Mouse (Mus musculus): Measurements from ENCODE around the gene Mpi.

Mpi gene

GRCm38 (mm10) chr9:57552139-57552887 is at the start of gene Mpi:
Gene Mpi (minus strand): TSS chr9:57552763.
- DNase-seq (ENCODE audit: low spot score), result no peak

GRCm38 (mm10) chr9:57602098-57602497 is 49.5 kb upstream of the Mpi start:
- no peak for DNase-seq (ENCODE audit: low spot score)

GRCm38 (mm10) chr9:57601353-57601706 is 48.8 kb upstream of the Mpi start:
- DNase-seq (ENCODE audit: low spot score), result no peak

- DNase-seq (ENCODE audit: low spot score), result peak; percentile 33
Observed at GRCm38 (mm10) chr9:57600620-57601352, 48.2 kb upstream of the Mpi start.

DNA sequence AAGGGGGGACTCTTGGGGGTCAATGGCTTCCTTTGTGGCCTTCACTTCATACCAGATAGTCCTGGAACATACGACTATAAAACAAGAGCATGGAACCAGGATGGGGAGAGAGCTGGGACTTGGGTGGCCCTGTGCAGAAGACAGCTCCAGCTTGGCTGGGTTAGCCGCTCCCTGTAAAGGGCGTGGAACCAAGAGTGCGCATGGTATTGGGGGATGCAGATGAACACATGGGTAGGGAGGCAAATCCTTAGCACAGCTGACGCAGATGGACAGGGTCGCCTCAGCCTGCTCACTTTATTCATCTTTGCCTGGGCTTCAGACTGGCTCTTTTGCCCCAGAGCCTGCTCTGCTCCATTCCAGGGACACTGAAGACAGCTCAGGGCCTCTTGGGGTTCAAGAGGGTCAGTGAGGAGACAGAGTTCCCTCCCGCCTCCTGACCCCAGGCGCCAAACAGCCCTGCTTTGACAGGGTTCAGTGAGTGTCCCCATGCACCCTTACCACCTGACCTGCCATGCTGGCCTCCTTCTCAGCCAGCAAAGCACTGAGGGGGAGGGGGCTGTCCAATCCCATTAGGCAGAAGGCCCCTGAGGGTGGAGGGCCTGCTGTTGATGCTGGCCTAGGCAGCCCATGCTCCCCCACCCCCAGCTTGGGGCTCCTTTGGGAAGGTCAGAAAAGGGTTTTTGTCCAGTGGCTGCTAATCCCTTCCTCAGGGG is 46.4 kb upstream of the Mpi start:
- no peak for DNase-seq (ENCODE audit: low spot score)

DNA sequence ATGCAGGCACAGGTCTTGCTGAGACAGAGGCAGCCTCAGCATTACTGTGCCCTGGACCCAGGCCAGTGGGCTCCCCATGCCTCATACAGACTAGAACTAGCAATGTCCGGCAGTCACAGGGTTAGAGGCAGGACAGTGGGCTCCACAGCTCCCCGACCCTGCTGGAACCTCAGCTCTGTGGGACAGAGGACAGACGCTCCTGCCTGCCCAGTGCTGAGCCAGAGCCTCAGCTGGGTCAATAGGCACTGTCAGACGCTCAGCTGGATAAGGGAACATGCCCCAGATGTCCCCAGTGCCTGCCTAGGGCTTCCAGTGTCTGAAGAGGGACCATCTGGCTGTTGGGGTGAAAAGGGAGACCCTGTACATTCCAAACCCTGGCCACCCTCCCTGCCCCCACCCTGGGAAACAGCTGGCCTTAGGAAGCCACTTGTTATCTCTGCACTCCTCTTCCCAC is 45.4 kb upstream of the Mpi start:
- no peak for DNase-seq (ENCODE audit: low spot score)

DNA sequence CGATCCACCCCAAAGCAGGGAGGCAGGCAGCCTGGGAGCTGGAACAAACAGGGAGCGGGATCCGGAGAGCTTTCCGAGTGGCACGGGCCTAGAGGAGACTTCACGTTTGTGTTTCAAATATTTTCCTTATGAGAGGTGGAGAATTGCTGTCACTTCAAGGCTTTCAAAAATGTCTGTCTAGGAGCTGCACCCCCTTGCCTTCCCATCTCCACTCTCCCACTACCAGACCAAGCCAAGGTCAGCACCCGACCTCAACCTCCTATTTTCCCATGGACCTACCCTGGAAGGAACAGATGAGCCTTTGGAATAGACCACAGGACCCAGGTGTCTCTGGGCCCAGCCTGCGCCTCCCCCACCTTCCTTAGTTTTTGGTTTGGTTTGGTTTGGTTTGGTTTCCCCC is 44.7 kb upstream of the Mpi start:
- DNase-seq (ENCODE audit: low spot score), result no peak

GRCm38 (mm10) chr9:57594174-57594509 is 41.6 kb upstream of the Mpi start:
- no peak for DNase-seq (ENCODE audit: low spot score)

GRCm38 (mm10) chr9:57593454-57594173 is 41.1 kb upstream of the Mpi start:
- DNase-seq (ENCODE audit: low spot score), result no peak

DNA sequence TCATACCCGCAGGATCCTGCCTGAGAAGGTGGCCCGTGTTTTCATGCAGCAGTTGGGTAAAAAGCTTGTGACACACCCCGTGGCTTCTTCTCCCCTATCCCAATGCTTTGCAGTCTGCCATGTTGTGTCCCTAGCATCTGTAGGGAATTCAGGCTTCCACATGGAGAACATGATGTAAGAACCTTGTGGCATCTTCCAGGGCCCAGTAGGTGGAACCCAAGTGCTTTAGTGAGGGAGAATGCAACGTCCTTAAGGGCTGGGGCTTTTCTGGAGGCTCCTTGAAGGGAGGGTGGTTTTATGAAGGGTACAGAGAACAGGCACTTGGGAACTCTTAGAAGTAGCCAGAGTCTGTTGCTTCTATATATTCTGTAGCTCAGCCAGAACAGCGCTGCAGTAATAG is 38.2 kb upstream of the Mpi start:
- no peak for DNase-seq (ENCODE audit: low spot score)

- peak; percentile 55 for DNase-seq (ENCODE audit: low spot score)
Observed at GRCm38 (mm10) chr9:57589224-57590126, 36.9 kb upstream of the Mpi start, which contains the start of gene Ulk3. Gene Ulk3 (plus strand): TSS chr9:57589452.

DNA sequence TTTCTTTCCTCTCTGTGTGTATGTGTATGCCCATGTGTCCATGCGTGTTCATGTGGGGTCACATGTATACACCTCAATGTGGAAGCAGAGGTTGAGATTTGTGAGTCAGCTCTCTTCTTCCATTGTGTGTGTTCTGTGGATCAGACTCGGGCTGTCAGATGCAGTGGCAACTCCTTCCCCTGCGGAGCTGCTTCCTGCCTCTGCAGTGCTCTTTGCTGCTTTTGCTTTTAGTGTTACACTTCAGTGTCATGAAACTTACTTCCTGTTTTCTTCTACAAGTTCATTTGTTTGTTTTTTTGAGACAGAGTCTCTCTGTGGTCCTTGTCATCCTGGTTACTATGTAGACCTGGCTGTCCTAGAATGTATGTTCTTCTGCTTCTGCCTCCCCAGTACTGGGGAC is 32.4 kb upstream of the Mpi start:
- DNase-seq (ENCODE audit: low spot score), result no peak

DNA sequence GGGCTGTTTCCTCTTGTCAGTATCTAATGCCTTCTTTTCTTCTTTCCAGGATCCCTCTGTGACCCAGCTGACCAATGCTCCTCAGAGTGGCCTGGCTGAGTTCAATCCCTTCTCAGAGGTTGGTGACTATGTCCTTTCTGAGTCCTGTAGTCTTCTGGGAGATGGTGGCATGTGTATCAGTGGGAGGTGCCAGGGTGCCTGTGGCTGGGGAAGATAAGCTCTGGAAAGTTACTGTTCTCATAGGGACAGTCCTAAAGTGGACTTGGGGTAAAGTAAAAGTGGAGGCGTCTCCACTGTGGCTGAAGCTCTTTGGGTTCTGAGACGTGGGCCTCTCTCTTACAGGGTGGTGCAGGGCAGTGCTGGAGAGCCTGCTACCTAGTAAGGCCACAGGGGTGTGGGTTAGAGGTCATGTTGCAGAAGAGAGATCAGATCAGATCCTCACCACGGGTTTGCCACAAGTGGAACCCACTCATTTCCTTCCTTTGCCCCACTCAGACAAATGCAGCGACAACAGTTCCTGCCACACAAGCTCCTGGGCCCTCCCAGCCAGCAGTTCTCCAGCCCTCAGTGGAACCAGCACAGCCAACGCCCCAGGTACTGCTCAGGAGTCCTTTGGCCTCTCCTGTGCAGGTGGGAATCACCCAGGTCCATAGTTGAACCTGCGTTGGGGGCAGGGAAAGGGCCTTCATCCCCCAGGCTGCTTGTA is 24.7 kb upstream of the Mpi start:
- DNase-seq (ENCODE audit: low spot score), result peak; percentile 56

DNA sequence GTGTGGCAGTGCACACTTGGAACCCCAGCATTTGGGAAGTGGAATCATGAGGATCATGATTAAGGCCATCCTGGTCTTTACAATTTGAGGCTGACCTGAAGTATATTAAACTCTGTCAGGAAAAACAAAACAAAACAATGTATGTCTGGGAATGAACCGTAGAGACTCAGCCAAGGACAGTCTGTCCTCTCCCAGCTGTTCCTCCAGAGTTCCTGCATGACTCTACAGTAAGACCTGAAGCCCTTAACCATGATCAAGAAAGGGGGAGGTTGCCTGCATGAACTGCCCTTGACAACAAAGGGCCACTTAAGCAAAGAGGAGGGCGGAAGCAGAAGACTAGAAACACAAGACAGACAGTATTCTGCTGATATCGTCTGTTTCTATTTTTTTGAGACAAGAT is 23.0 kb upstream of the Mpi start:
- DNase-seq (ENCODE audit: low spot score), result no peak

DNA sequence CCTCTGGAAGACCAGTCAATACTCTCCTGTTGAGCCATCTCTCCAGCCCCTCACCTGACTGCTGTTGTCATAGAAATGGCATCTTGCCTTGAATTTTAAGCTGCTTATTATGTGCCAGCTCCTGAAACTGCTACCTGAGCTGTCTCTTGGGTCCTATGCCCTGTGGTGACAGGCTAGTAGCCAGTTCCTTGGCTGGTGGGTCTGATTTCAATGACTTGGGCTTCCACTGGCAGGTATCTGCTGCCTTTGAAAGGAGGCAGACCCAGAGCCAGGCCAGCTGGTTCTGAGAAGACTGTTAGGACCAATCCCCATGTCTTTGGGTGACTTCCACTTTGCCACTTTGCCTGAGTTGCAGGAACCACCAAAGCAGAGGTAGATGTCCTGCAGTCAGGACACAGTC is 21.8 kb upstream of the Mpi start:
- DNase-seq (ENCODE audit: low spot score), result no peak

DNA sequence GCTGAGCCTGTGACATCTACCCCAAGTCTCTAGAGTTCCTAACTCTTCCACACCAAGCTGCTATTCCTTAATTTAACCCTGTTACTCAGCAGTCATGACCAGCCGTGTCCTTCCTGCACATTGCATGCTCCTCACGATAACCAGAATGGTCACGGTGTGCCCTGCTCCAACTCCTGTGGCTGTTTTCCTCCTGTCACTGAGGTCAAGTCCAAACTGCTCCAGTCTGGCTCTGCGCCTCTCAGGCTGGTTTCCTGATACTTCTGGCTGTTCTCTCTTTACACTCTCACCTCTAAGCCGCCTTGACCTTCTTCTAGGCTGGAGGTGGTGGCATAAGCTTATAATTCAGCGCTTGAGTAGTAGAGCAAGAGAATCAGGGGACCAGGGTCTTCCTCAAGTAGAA is 15.9 kb upstream of the Mpi start:
- DNase-seq (ENCODE audit: low spot score), result no peak

GRCm38 (mm10) chr9:57566846-57567245 is 14.3 kb upstream of the Mpi start:
- no peak for DNase-seq (ENCODE audit: low spot score)

DNA sequence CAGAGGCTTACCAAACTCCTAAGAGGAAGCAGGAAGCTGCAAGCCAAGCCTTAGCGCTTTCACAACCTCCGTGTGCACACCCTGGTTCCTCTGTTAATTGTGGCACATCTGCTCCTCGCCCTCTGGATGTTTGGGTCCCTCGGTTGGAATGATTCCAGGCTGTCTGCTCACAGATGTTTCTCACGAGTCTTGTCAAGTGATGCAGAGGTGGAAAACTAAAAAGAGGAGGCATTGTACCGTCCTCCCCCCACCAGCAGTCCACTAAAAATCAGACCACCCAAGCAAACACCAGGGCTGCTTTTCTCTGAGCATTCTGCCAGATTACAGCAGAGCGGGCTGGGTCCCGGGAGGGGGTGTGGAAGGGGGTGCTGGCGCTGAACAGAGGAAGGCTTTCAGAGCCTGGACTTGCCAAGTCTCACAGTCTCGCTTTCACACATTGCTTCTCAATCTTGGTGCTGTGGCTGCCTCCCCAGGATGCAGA is 13.2 kb upstream of the Mpi start:
- DNase-seq (ENCODE audit: low spot score), result no peak

DNA sequence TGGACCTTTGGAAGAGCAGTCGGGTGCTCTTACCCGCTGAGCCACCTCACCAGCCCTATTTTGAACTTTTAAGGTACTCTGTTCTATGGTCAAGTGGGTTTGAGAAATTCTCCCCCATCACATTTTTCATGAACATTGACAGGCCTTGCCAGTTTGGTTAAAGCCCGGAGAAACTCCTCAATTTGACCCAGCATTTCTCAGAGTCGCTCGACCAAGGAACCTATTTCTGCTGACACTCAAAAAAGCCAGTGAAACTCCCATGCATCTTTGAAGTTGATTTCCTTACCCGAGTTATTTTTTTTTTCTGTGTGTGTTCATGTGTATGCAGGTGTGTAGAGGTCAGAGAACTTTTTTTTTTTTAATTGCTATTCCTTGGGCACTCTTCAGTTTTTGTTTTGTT is 12.0 kb upstream of the Mpi start:
- no peak for DNase-seq (ENCODE audit: low spot score)

GRCm38 (mm10) chr9:57562896-57563372 is 10.4 kb upstream of the Mpi start:
- no peak for DNase-seq (ENCODE audit: low spot score)

All from c-Kit-positive CD71-positive TER-119-positive erythroid progenitor cells, embryonic 14.5 days (primary cell).